Mouse (Mus musculus) cerebellum, postnatal 14 days (tissue): ENCODE data around the gene Ipo9.

Experiments used
- DNase-seq, 2 experiments: peaks; one replicate each; pipeline ENCODE4 v3.0.0; 2021; ENCODE audit warnings: mixed read lengths in 2 of 2

The Ipo9 gene

DNA sequence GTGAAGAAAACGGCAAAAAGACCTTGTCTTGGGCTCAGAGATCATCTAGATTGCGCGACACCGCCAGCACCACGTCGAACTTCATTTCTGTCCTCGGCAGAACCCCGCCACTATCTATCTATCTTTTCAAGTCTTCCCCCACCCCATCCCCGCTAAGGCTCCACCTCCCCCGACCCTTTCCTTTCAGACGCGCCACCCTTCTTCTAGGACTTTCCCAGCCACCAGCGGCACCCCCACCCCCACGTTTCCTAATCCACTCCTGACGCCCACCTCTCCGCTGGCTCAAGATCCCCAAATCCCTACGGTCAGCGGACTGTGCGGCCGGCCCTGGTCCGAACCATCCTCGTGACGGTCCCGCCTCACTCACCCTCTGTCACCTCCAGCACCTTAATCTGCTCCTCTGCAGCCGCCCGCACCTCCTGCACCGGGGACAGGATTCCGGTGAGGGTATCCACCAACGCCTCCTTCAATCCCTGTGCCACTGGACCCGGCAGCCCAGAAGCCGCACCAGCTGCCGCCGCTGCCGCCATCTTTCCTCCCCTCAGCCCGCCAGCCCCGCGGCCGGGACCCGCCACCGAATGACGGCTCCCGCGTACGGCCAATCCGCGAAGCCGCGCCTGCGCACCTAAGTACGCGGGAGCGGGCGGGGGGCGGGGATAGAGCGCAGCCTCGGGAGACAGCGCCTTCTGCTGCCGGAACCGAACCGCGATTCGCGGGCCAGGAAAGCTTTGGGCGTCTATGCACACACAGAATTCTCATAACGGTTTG lies at the start of gene Ipo9:
Gene Ipo9 (minus strand): TSS at position 599 of the 768 bp plus-strand sequence.
- peak; percentile 97 for DNase-seq

DNA sequence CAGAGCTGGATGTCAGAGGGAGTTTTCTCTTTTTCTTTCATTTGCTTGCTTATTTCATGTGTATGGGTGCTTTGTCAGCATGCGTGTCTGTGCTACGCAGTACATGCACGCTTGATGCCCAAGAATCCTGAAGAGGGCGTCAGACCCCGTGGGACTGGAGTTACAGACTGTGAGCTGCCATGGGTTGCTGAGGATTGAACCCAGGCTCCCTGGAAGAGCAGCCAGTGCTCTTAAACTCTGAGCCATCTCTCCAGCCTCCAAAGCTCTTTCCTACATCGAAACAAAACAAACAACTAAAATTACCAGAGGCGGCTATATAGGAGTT lies 45.2 kb upstream of the Ipo9 start:
- DNase-seq, result no peak

GRCm38 (mm10) chr1:135474861-135475570 lies 44.7 kb upstream of the Ipo9 start:
- no peak for DNase-seq

- no peak for DNase-seq
Measured at GRCm38 (mm10) chr1:135472536-135472935, 42.2 kb upstream of the Ipo9 start.

DNA sequence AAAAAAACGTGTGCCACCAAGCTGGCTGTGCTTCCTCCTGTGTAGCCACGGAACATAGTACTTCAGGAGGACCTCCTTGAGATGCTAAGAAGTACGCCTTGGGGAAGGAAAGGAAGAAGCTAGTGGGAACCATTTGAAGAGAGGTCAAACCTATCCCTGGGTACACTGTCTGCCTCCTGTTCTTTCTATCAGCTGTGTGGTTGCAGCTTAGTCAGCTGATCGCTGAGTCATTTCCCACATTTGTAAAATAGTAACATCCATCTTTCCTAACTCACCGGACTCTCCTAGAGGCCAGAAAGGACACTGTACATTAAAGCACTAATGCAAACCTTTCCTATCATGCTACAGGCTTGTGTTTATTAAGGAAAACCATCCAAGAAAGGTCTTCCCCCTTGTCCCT lies 41.4 kb upstream of the Ipo9 start:
- DNase-seq, result no peak

DNA sequence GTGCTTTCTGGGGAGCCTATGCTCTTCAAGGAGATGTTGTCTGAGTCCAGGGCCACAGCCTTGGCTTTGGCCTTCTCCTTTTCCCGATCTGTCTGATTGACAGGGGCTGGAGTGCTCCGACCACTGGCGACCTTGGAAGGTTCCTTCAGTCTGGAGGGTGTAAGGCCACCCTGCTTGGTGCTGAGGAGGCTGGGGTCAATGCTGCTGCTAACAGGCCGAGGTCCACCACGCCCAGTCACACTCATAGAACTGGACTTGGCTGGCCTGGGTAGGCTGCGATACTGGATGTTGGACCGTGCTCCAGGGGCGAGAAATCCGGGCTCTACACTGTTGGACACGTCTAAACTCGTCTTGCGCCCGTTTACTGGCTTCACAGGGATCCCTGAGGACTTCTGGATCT lies 40.2 kb upstream of the Ipo9 start:
- DNase-seq, result no peak

DNA sequence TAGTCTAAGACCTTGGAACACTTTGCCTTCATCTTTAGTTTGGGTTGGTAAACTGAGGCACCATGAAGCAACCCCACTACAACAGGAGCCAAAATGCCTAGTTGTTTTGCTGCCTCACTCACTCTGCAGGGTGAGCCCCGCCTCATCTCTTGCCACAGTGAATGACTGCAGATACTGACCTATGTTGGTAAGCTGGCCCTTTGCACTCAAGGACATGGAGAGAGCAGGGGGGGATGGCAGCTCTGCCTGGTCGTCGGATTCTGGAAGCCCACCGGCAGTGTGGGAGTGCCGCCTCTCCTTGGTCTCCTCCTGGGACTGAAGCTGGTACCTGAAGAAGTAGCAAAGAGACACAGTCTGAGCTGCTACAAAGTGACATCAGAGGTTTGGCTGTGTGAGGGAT lies 37.2 kb upstream of the Ipo9 start:
- DNase-seq, result no peak

GRCm38 (mm10) chr1:135466935-135467334 lies 36.6 kb upstream of the Ipo9 start:
- no peak for DNase-seq

DNA sequence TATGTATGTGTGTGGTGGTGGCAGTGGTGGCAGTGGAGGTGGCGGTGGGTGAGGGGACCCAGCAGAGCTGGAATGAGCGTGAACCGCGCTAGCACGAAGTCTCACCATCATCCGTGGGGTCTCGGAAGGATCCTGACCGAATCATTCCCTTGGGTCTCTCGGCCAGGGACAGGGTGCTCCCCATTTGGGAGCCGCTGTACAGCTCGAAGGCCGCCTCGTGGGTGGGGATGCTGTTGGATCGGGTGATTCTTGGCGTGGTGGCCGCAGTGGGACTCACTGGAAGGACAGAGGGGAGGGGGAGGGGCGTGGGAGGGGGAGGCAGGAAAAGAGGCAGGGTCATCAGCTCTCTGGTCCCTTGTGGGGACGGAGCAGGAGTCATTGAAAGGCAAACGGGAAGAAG lies 35.4 kb upstream of the Ipo9 start:
- DNase-seq, result no peak

GRCm38 (mm10) chr1:135462736-135463135 lies 32.4 kb upstream of the Ipo9 start:
- DNase-seq, result no peak

- peak; percentile 53 to 61 for DNase-seq
Measured at GRCm38 (mm10) chr1:135462304-135462703, 32.0 kb upstream of the Ipo9 start.

DNA sequence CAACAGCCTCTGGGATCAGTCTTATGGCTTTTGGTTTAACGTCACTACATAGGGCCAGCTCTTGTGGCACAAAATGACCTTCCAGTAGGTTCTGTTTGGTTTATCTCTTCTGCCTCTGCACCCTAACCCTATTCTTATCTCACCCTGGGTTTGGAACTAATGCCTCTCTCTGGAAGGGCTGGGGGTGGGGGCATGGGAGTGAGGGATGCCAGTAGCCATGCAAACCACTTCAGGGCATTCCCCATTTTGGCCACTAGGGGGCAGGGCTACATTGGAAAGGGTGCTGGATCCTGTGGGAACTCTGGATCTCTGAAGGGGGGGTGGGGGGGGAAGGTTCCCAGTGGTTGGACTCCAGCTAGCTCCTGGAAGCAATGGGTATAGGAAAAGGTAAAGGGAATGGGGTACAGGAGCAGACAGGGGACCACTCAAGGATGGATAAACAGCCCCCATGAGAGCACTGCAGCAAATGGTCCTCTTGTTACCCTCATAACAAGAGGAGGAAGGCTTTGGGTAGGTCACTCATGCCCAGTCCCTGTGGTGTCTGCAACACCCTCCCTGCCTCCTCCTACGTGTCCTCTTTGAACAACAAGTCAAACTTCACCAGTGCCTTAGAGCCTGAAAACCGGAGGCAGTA lies 30.9 kb upstream of the Ipo9 start:
- DNase-seq, result peak; percentile 83 to 93

- no peak for DNase-seq
Measured at GRCm38 (mm10) chr1:135460521-135460920, 30.2 kb upstream of the Ipo9 start.

GRCm38 (mm10) chr1:135457860-135458259 lies 27.6 kb upstream of the Ipo9 start:
- no peak for DNase-seq

- peak; percentile 50 to 73 for DNase-seq
Measured at GRCm38 (mm10) chr1:135452259-135452658, 22.0 kb upstream of the Ipo9 start.

- no peak for DNase-seq
Measured at GRCm38 (mm10) chr1:135451419-135451818, 21.1 kb upstream of the Ipo9 start.

GRCm38 (mm10) chr1:135449876-135450275 lies 19.6 kb upstream of the Ipo9 start:
- DNase-seq, result no peak

DNA sequence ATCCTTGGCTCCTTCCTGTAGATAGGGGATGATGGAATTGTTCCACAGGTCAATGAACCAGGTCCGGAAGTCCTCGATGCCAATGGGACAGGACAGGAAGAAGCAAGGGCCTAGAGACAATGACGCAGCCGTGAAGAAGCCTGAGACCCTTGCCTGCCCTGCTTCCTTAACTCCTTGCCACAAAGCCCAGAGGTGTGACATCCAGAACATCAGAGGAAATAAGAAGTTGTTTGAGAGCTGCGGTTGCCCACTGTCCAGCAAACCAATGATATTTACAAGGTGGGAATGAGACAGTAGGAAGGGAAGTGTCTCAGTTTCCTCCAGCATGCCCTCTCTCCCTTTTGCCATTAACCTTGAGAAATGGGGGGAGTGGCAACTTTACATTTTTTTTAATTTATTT lies 18.6 kb upstream of the Ipo9 start:
- DNase-seq, result no peak

GRCm38 (mm10) chr1:135443506-135443905 lies 13.2 kb upstream of the Ipo9 start:
- DNase-seq, result no peak

DNA sequence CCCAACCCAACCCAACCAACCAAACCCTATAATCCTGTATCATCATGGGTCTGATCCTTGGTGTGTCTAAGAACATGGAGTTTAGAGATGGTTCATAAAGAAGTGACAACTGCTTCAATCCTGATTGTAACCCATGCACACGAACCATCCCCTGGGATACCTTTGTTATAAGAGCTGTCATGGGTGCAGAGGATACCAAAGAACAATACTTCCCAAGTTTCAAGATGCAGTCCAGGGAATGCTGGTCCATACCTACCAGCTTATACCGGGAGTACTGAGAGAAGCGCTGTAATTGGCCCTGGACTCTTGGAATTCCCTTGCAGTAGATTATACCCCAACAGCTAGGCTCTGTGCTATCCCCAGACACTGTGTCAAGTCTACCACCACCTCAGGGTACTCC lies 11.6 kb upstream of the Ipo9 start:
- no peak for DNase-seq

DNA sequence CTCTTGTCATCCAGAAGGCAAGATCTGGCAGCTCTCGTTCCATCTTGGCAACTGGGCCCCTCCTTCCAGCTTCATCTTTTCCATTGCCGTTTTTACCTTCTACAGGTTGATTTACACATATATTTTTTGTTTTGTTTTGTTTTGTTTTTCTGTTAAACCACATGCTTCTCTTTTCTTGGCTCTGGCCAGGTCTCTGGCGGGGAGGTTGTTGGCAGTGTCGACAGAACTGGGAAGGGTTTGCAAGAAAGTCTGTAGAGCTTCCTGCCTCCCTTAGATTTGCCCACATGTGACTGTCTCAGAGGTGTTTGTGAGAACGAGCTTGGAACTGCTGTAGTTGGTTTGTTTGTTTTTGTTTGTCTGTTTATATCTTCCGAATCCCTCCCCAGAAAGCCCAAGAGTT lies 10.7 kb upstream of the Ipo9 start:
- DNase-seq, result no peak

DNA sequence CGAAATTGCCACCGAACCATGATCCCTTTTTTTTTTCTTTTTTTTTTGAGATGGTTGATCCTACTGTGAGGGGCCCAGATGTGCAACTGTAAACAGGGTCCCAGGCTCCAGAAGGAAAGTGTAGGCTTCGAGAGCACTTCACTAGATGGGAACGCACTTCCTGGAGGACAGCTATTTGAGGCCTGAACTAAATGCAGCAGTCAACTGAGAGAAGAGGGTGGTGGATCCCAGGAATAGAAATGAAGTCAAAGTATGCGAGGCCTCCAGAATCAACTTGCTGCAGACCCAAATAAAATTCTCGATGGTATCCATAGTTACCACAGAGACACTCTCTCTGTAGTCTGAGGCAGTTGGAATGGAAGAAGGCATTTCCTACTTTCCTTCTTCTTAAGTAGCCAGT lies 8.5 kb upstream of the Ipo9 start:
- no peak for DNase-seq

DNA sequence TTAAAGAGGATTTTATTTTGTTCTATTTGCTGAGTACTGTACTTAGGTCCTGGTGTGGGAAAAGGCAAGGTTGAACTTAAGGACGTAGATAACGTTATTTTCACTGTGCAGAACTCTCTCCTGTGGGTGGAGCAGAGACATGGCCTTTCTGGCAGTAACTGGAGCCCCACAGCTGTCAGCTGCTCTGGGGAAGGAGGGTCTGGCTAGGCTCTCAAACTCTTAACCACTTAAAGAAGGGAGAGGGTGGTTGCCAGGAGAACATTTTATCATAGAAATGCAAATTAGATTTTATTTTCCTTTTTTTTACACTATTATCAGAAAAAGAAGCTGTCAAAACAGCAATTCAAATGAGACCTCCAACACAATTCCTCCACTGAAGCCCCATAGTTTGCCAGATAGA lies 5.5 kb upstream of the Ipo9 start:
- no peak for DNase-seq

GRCm38 (mm10) chr1:135430669-135431017 lies 344 bp upstream of the Ipo9 start:
- no peak for DNase-seq
